Mouse (Mus musculus): ENCODE results near the gene Mark3. TPM values are rescaled to one million over a fixed set of nuclear protein-coding genes. Genes with fewer than 3 reads are reported as not detected.

Gene Mark3
- polyA plus RNA-seq, 1 experiment from 2014 or later: 25.8 TPM

DNA sequence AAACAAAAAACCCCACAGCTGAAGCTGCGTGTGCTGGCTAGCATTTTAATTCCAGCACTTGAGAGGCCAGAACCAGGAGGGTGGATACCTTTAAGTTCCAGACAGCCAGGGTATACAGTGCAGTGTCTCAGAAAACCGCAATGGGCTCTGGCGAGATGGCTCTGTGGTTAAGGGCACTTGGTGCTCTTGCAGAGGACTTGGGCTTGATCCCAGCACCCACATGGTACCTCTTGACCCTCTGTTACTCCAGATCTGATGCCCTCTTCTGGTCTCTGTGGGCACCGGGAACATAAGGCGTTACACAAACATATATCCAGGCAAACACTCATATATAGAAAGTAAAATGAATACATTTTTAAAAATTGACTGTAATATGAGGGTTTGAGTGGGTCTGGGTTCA, 9.0 kb upstream of the Mark3 start:
- no peaks in the 10 kb centered on the region for H3K4me1 ChIP-seq (ENCODE audit: insufficient read depth, low read depth, low read length)
- H3K27me3 ChIP-seq (replicated peaks; ENCODE audit: insufficient read depth, low read length): no peaks in the 10 kb centered on the region
- no peak for DNase-seq (ENCODE audit: low spot score)
- TF ChIP-seq CTCF (IDR thresholded peaks at IDR 0.05) (0 out of 2 replicates have a peak, but pooled peaks have one; percentile 16), EP300 (IDR thresholded peaks at IDR 0.05) (no peak)
- H3K27ac ChIP-seq (ENCODE audit: low read length): no peak overlapping the region
- H3K9ac ChIP-seq (replicated peaks; ENCODE audit: low read depth): no peak overlapping the region
- no peak overlapping the region for H3K4me2 ChIP-seq (replicated peaks; ENCODE audit: low read depth, low read length)
- no peak overlapping the region for H3K4me3 ChIP-seq (ENCODE audit: low read depth, low read length)
- WGBS: 52% methylated on average over 5 of the region's 5 CpGs
- ATAC-seq: 0 out of 2 replicates have a peak, but pooled peaks have one; percentile 51
- H3K36me3 ChIP-seq (ENCODE audit: insufficient read depth, low read length): no peaks in the 10 kb centered on the region
- no peaks in the 10 kb centered on the region for H3K9me3 ChIP-seq (ENCODE audit: low read length)

GRCm38 (mm10) chr12:111568836-111569235, 5.5 kb upstream of the Mark3 start:
- no peaks in the 10 kb centered on the region for H3K36me3 ChIP-seq (ENCODE audit: insufficient read depth, low read length)
- no peak overlapping the region for H3K4me2 ChIP-seq (replicated peaks; ENCODE audit: low read depth, low read length)
- no peak overlapping the region for H3K27ac ChIP-seq (ENCODE audit: low read length)
- peak; percentile 17; the same call in 1 of the 2 replicates for ATAC-seq
- H3K4me1 ChIP-seq (ENCODE audit: insufficient read depth, low read depth, low read length): no peaks in the 10 kb centered on the region
- H3K4me3 ChIP-seq (ENCODE audit: low read depth, low read length): no peak overlapping the region
- no peak for DNase-seq (ENCODE audit: low spot score)
- H3K9ac ChIP-seq (replicated peaks; ENCODE audit: low read depth): no peak overlapping the region
- TF ChIP-seq CTCF (IDR thresholded peaks at IDR 0.05) (no peak), EP300 (IDR thresholded peaks at IDR 0.05) (no peak)
- WGBS: 58% methylated on average over 11 of the region's 11 CpGs
- H3K27me3 ChIP-seq (replicated peaks; ENCODE audit: insufficient read depth, low read length): no peaks in the 10 kb centered on the region
- H3K9me3 ChIP-seq (ENCODE audit: low read length): no peaks in the 10 kb centered on the region

GRCm38 (mm10) chr12:111572406-111572805, 1.9 kb upstream of the Mark3 start:
- DNase-seq (ENCODE audit: low spot score) (no peak), ATAC-seq (no peak)
- TF ChIP-seq EP300 (IDR thresholded peaks at IDR 0.05) (no peak), CTCF (IDR thresholded peaks at IDR 0.05) (no peak)
- Histone ChIP-seq H3K9me3 (ENCODE audit: low read length) (no peaks in the 10 kb centered on the region), H3K4me1 (ENCODE audit: insufficient read depth, low read depth, low read length) (peaks cover 3% of the 10 kb centered on the region; the same call in 1 of the 2 replicates), H3K4me3 (ENCODE audit: low read depth, low read length) (no peak overlapping the region), H3K27me3 (replicated peaks; ENCODE audit: insufficient read depth, low read length) (no peaks in the 10 kb centered on the region), H3K27ac (ENCODE audit: low read length) (no peak overlapping the region), H3K9ac (replicated peaks; ENCODE audit: low read depth) (no peak overlapping the region), H3K36me3 (ENCODE audit: insufficient read depth, low read length) (no peaks in the 10 kb centered on the region), H3K4me2 (replicated peaks; ENCODE audit: low read depth, low read length) (no peak overlapping the region)
- 49% methylated on average over 7 of the region's 7 CpGs for WGBS

DNA sequence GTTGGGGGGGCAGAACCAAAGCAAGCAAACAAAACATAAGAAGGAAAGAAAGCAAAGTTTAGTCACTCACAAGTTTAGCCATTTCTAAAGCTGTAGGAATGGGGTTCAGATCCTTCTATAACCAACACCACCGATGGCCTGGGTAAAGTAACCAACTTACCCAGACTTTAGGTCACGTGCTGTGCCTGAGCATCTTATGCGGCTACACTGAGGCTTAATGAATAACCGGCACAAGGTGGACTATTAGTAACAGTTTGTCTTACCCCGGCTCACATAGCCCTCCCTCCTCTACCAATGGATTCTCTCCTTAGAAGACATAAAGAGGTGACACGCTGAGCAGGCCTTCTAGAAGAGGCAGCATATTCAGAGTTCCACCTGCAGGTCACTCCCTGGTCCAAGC, 1.0 kb upstream of the Mark3 start:
- TF ChIP-seq CTCF (IDR thresholded peaks at IDR 0.05) (no peak), EP300 (IDR thresholded peaks at IDR 0.05) (no peak)
- Histone ChIP-seq H3K4me1 (ENCODE audit: insufficient read depth, low read depth, low read length) (peaks cover 3% of the 10 kb centered on the region; the same call in 1 of the 2 replicates), H3K36me3 (ENCODE audit: insufficient read depth, low read length) (no peaks in the 10 kb centered on the region), H3K9ac (replicated peaks; ENCODE audit: low read depth) (no peak overlapping the region), H3K27ac (ENCODE audit: low read length) (no peak overlapping the region), H3K9me3 (ENCODE audit: low read length) (no peaks in the 10 kb centered on the region), H3K27me3 (replicated peaks; ENCODE audit: insufficient read depth, low read length) (no peaks in the 10 kb centered on the region), H3K4me3 (ENCODE audit: low read depth, low read length) (no peak overlapping the region), H3K4me2 (replicated peaks; ENCODE audit: low read depth, low read length) (peak overlapping the region; percentile 48; the same call in 1 of the 2 replicates)
- WGBS: 41% methylated on average over 6 of the region's 6 CpGs
- no peak for ATAC-seq
- no peak for DNase-seq (ENCODE audit: low spot score)

- peak overlapping the region; percentile 97 for H3K27ac ChIP-seq (ENCODE audit: low read length)
- peaks cover 3% of the 10 kb centered on the region; the same call in 1 of the 2 replicates for H3K4me1 ChIP-seq (ENCODE audit: insufficient read depth, low read depth, low read length)
- under 1% methylated on average over 58 of the region's 58 CpGs for WGBS
- H3K9ac ChIP-seq (replicated peaks; ENCODE audit: low read depth): peak overlapping the region; percentile 96
- peak overlapping the region; percentile 97 for H3K4me3 ChIP-seq (ENCODE audit: low read depth, low read length)
- no peak; the same call in 1 of the 2 replicates for TF ChIP-seq EP300 (IDR thresholded peaks at IDR 0.05)
- no peak for TF ChIP-seq CTCF (IDR thresholded peaks at IDR 0.05)
- no peaks in the 10 kb centered on the region for H3K9me3 ChIP-seq (ENCODE audit: low read length)
- H3K36me3 ChIP-seq (ENCODE audit: insufficient read depth, low read length): no peaks in the 10 kb centered on the region
- H3K27me3 ChIP-seq (replicated peaks; ENCODE audit: insufficient read depth, low read length): no peaks in the 10 kb centered on the region
- ATAC-seq: peak; percentile 47
- H3K4me2 ChIP-seq (replicated peaks; ENCODE audit: low read depth, low read length): peak overlapping the region; percentile 81
- peak; percentile 70 for DNase-seq (ENCODE audit: low spot score)
Measured at GRCm38 (mm10) chr12:111574887-111575838, 840 bp downstream of the Mark3 start.

DNA sequence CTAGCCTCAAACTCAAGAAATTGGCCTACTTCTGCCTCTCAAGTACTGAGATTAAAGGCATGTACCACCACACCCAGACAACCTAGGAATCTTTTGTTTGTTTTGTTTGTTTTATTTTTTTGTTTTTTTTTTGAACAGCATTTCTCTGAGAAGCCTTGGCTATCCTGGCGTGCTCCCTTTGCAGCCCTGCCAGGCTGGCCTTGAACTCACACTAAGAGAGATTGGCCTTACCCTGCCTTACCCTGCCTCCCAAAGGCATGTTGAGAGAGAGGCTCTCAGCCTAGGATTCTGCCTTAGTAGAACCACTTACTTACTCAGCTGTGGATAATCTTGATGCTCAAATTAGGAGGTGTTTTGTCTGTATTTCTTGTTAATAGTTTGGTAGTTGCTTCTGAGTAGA, 8.7 kb downstream of the Mark3 start:
- WGBS: 78% methylated on average over 1 of the region's 1 CpGs
- DNase-seq (ENCODE audit: low spot score): no peak

More for the DNA sequence above, 8.7 kb downstream of the Mark3 start:
- no peaks in the 10 kb centered on the region for H3K9me3 ChIP-seq (ENCODE audit: low read length)
- no peak overlapping the region for H3K4me2 ChIP-seq (replicated peaks; ENCODE audit: low read depth, low read length)
- H3K27me3 ChIP-seq (replicated peaks; ENCODE audit: insufficient read depth, low read length): no peaks in the 10 kb centered on the region
- TF ChIP-seq EP300 (IDR thresholded peaks at IDR 0.05) (no peak), CTCF (IDR thresholded peaks at IDR 0.05) (no peak)
- H3K9ac ChIP-seq (replicated peaks; ENCODE audit: low read depth): no peak overlapping the region
- no peaks in the 10 kb centered on the region for H3K36me3 ChIP-seq (ENCODE audit: insufficient read depth, low read length)
- no peak overlapping the region for H3K4me3 ChIP-seq (ENCODE audit: low read depth, low read length)
- ATAC-seq: no peak
- H3K4me1 ChIP-seq (ENCODE audit: insufficient read depth, low read depth, low read length): no peaks in the 10 kb centered on the region
- no peak overlapping the region for H3K27ac ChIP-seq (ENCODE audit: low read length)
